Mouse (Mus musculus): ENCODE data around the gene Ifi27l2b. TPM values are rescaled to one million over a fixed set of nuclear protein-coding genes. Genes with fewer than 3 reads are reported as not detected.

Ifi27l2b gene
- not detected in 2 replicates for polyA plus RNA-seq (2012; rRNA removed)

- 73% methylated on average over 3 of the region's 3 CpGs for WGBS
- Histone ChIP-seq H3K27ac (ENCODE audit: insufficient read depth, low read length) (no peak within 1 kb of the TSS), H3K4me1 (ENCODE audit: control insufficient read depth, insufficient read depth, low read length) (no peaks in the 10 kb centered on the region; the same call in 1 of the 2 replicates), H3K27me3 (ENCODE audit: control insufficient read depth, insufficient read depth, low read length) (no peaks in the 10 kb centered on the region; the same call in 1 of the 2 replicates), H3K4me3 (replicated peaks; ENCODE audit: insufficient read depth, low read depth, low read length) (no peak within 1 kb of the TSS)
- no peak for DNase-seq
- TF ChIP-seq CTCF (IDR thresholded peaks at IDR 0.05; ENCODE audit: borderline replicate concordance, insufficient read depth, low read depth, low read length), result no peak
- no peak for TF ChIP-seq POLR2A (IDR thresholded peaks at IDR 0.05; ENCODE audit: borderline replicate concordance, insufficient read depth, low read length)
These were observed at the start of gene Ifi27l2b for GRCm38 (mm10) chr12:103457140-103457539. TSS of gene Ifi27l2b (minus strand) at chr12:103457223.

- no peaks in the 10 kb centered on the region for H3K4me1 ChIP-seq (ENCODE audit: control insufficient read depth, insufficient read depth, low read length)
- H3K4me3 ChIP-seq (replicated peaks; ENCODE audit: insufficient read depth, low read depth, low read length), result no peak overlapping the region
- no peaks in the 10 kb centered on the region for H3K27me3 ChIP-seq (ENCODE audit: control insufficient read depth, insufficient read depth, low read length)
- DNase-seq, result no peak
- WGBS, result 83% methylated on average over 3 of the region's 3 CpGs
- TF ChIP-seq CTCF (IDR thresholded peaks at IDR 0.05; ENCODE audit: borderline replicate concordance, insufficient read depth, low read depth, low read length) (no peak), POLR2A (IDR thresholded peaks at IDR 0.05; ENCODE audit: borderline replicate concordance, insufficient read depth, low read length) (no peak)
- no peak overlapping the region for H3K27ac ChIP-seq (ENCODE audit: insufficient read depth, low read length)
These were observed 47.4 kb upstream of the Ifi27l2b start for GRCm38 (mm10) chr12:103504402-103504801.

- Histone ChIP-seq H3K4me3 (replicated peaks; ENCODE audit: insufficient read depth, low read depth, low read length) (no peak overlapping the region), H3K27me3 (ENCODE audit: control insufficient read depth, insufficient read depth, low read length) (no peaks in the 10 kb centered on the region), H3K4me1 (ENCODE audit: control insufficient read depth, insufficient read depth, low read length) (no peaks in the 10 kb centered on the region), H3K27ac (ENCODE audit: insufficient read depth, low read length) (no peak overlapping the region)
- no peak for DNase-seq
- 72% methylated on average over 3 of the region's 3 CpGs for WGBS
- TF ChIP-seq POLR2A (IDR thresholded peaks at IDR 0.05; ENCODE audit: borderline replicate concordance, insufficient read depth, low read length), result no peak
- TF ChIP-seq CTCF (IDR thresholded peaks at IDR 0.05; ENCODE audit: borderline replicate concordance, insufficient read depth, low read depth, low read length), result no peak
These were observed 46.3 kb upstream of the Ifi27l2b start for GRCm38 (mm10) chr12:103503300-103503699.

GRCm38 (mm10) chr12:103499261-103499660 is 42.2 kb upstream of the Ifi27l2b start:
- no peak for DNase-seq
- 79% methylated on average over 2 of the region's 2 CpGs for WGBS
- no peaks in the 10 kb centered on the region for H3K27me3 ChIP-seq (ENCODE audit: control insufficient read depth, insufficient read depth, low read length)
- H3K27ac ChIP-seq (ENCODE audit: insufficient read depth, low read length), result no peak overlapping the region
- no peaks in the 10 kb centered on the region for H3K4me1 ChIP-seq (ENCODE audit: control insufficient read depth, insufficient read depth, low read length)
- TF ChIP-seq CTCF (IDR thresholded peaks at IDR 0.05; ENCODE audit: borderline replicate concordance, insufficient read depth, low read depth, low read length) (no peak), POLR2A (IDR thresholded peaks at IDR 0.05; ENCODE audit: borderline replicate concordance, insufficient read depth, low read length) (no peak)
- H3K4me3 ChIP-seq (replicated peaks; ENCODE audit: insufficient read depth, low read depth, low read length), result no peak overlapping the region

GRCm38 (mm10) chr12:103498768-103499167 is 41.7 kb upstream of the Ifi27l2b start:
- DNase-seq, result peak; percentile 44 to 57
- TF ChIP-seq POLR2A (IDR thresholded peaks at IDR 0.05; ENCODE audit: borderline replicate concordance, insufficient read depth, low read length), result no peak
- no peak for TF ChIP-seq CTCF (IDR thresholded peaks at IDR 0.05; ENCODE audit: borderline replicate concordance, insufficient read depth, low read depth, low read length)
- Histone ChIP-seq H3K27me3 (ENCODE audit: control insufficient read depth, insufficient read depth, low read length) (no peaks in the 10 kb centered on the region), H3K4me3 (replicated peaks; ENCODE audit: insufficient read depth, low read depth, low read length) (no peak overlapping the region), H3K27ac (ENCODE audit: insufficient read depth, low read length) (no peak overlapping the region), H3K4me1 (ENCODE audit: control insufficient read depth, insufficient read depth, low read length) (no peaks in the 10 kb centered on the region)
- WGBS, result 23% methylated on average over 5 of the region's 5 CpGs

GRCm38 (mm10) chr12:103494486-103494885 is 37.5 kb upstream of the Ifi27l2b start:
- H3K4me3 ChIP-seq (replicated peaks; ENCODE audit: insufficient read depth, low read depth, low read length), result no peak overlapping the region
- TF ChIP-seq POLR2A (IDR thresholded peaks at IDR 0.05; ENCODE audit: borderline replicate concordance, insufficient read depth, low read length) (no peak), CTCF (IDR thresholded peaks at IDR 0.05; ENCODE audit: borderline replicate concordance, insufficient read depth, low read depth, low read length) (peak; percentile 69)
- peak; percentile 33 to 57 for DNase-seq
- no peaks in the 10 kb centered on the region for H3K27me3 ChIP-seq (ENCODE audit: control insufficient read depth, insufficient read depth, low read length)
- H3K27ac ChIP-seq (ENCODE audit: insufficient read depth, low read length), result no peak overlapping the region
- no peaks in the 10 kb centered on the region for H3K4me1 ChIP-seq (ENCODE audit: control insufficient read depth, insufficient read depth, low read length)
- WGBS, result 26% methylated on average over 6 of the region's 6 CpGs

- no peak for TF ChIP-seq POLR2A (IDR thresholded peaks at IDR 0.05; ENCODE audit: borderline replicate concordance, insufficient read depth, low read length)
- peak; percentile 87 for TF ChIP-seq CTCF (IDR thresholded peaks at IDR 0.05; ENCODE audit: borderline replicate concordance, insufficient read depth, low read depth, low read length)
- WGBS, result 37% methylated on average over 5 of the region's 5 CpGs
- Histone ChIP-seq H3K27me3 (ENCODE audit: control insufficient read depth, insufficient read depth, low read length) (no peaks in the 10 kb centered on the region), H3K27ac (ENCODE audit: insufficient read depth, low read length) (no peak overlapping the region), H3K4me3 (replicated peaks; ENCODE audit: insufficient read depth, low read depth, low read length) (no peak overlapping the region), H3K4me1 (ENCODE audit: control insufficient read depth, insufficient read depth, low read length) (no peaks in the 10 kb centered on the region)
- DNase-seq, result peak; percentile 66 to 67
These were observed 35.7 kb upstream of the Ifi27l2b start for GRCm38 (mm10) chr12:103492767-103493166.

- no peak for DNase-seq
- TF ChIP-seq POLR2A (IDR thresholded peaks at IDR 0.05; ENCODE audit: borderline replicate concordance, insufficient read depth, low read length) (no peak), CTCF (IDR thresholded peaks at IDR 0.05; ENCODE audit: borderline replicate concordance, insufficient read depth, low read depth, low read length) (no peak)
- Histone ChIP-seq H3K27me3 (ENCODE audit: control insufficient read depth, insufficient read depth, low read length) (no peaks in the 10 kb centered on the region), H3K27ac (ENCODE audit: insufficient read depth, low read length) (no peak overlapping the region), H3K4me1 (ENCODE audit: control insufficient read depth, insufficient read depth, low read length) (peaks cover under 1% of the 10 kb centered on the region; the same call in 1 of the 2 replicates), H3K4me3 (replicated peaks; ENCODE audit: insufficient read depth, low read depth, low read length) (no peak overlapping the region)
- WGBS, result 80% methylated on average over 3 of the region's 3 CpGs
These were observed 34.2 kb upstream of the Ifi27l2b start for GRCm38 (mm10) chr12:103491091-103491730.
